Mouse (Mus musculus) cerebellum, adult 2 months (tissue): ENCODE data around the gene Ccnt1. TPM values are rescaled to one million over a fixed set of nuclear protein-coding genes. Genes with fewer than 3 reads are reported as not detected.
A peak's percentile ranks its signal among the peaks of the same experiment; 100 is the strongest.

Source experiments
- DNase-seq, 2 experiments: peaks; one replicate each; pipeline ENCODE4 v3.0.0; 2021
- H3K27ac ChIP-seq: fragments of 200-500 bp; 2 replicates; pipeline ENCODE4 v1.5.1; 2012; ENCODE audit warnings: low read length, control low read depth, inconsistent platforms; ENCODE audit not compliant: insufficient read depth
- H3K27me3 ChIP-seq: fragments of 200-500 bp; 2 replicates; pipeline ENCODE4 v1.6.1; 2012; ENCODE audit warnings: inconsistent platforms, mild to moderate bottlenecking, low read length, moderate library complexity; ENCODE audit not compliant: control insufficient read depth, insufficient read depth
- H3K4me1 ChIP-seq: fragments of 200-500 bp; 2 replicates; pipeline ENCODE4 v1.6.1; 2011; ENCODE audit warnings: low read length; ENCODE audit not compliant: control insufficient read depth, insufficient read depth
- H3K4me3 ChIP-seq: fragments of 200-500 bp; replicated peaks from 2 replicates; pipeline ENCODE3; 2011; ENCODE audit warnings: mild to moderate bottlenecking, low read depth, low read length, control low read depth; ENCODE audit not compliant: insufficient read depth
- CTCF ChIP-seq: fragments of 200-500 bp; IDR thresholded peaks from 2 replicates; pipeline ENCODE4 v1.5.1; 2011; ENCODE audit warnings: low read depth, mild to moderate bottlenecking, control low read depth, low read length, moderate library complexity, borderline replicate concordance; ENCODE audit not compliant: insufficient read depth
- POLR2A ChIP-seq: fragments of 200-500 bp; IDR thresholded peaks from 2 replicates; pipeline ENCODE4 v1.6.1; 2011; ENCODE audit warnings: low read length, control low read depth, borderline replicate concordance; ENCODE audit not compliant: insufficient read depth
- WGBS: fragments of 180-500 bp; shearing (Covaris S2); methylation state at CpG from one replicate; pipeline ENCODE4 v1.1.7; 2018; 5-methylcytosine and 5-hydroxymethylcytosine counted together
- polyA plus RNA-seq: library from polyadenylated mRNA; depleted of rRNA; stranded (reverse); fragments of >200 nt; gene quantifications from 2 replicates; pipeline ENCODE4 v1.2.3, GENCODE M21; 2012

Ccnt1 gene
- polyA plus RNA-seq, 1 experiment: 24.2 TPM

DNA sequence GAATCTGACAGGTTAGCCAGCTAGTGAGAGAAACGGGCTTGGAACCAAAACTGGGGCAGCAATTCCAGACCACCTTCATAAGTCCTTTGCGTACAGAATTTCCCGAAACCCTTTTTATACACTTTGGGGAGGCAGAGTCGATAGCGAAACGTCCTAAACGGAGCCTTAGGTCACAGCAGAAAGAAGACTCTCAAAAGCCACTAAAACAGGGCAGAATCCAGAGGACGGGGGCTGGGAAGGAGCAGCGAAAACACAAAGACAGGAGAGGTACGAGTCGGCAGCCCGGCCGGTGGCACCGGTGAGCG lies 3.8 kb downstream of the Ccnt1 start:
- WGBS: 1% methylated on average over 15 of the region's 15 CpGs
- H3K27me3 ChIP-seq: no peaks in the 10 kb centered on the region
- peak overlapping the region; percentile 92 for H3K27ac ChIP-seq
- DNase-seq: no peak
- no peak for TF ChIP-seq CTCF
- no peak for TF ChIP-seq POLR2A
- H3K4me3 ChIP-seq: peak overlapping the region; percentile 91
- peaks cover 7% of the 10 kb centered on the region; the same call in 1 of the 2 replicates for H3K4me1 ChIP-seq

DNA sequence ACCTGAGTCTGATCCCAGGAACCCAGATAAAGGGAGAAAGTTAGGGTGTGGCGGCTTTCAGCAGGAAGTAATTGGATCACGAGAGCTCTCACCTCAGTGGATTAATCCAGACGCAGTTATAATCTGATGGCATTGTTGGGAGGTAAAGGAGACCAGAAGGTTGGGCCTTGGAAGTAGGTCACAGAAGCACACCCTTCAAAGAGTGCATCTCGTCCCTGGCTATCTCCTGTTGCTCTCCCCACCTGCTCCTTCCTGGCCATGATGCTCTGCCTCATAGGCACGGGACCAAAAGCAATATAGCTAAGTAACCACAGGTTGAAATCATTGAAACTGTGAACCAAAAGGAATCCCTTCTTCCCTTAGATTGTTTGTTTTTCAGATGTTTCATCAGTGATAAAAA lies 13.5 kb downstream of the Ccnt1 start:
- H3K4me3 ChIP-seq: no peak overlapping the region
- TF ChIP-seq POLR2A (no peak), CTCF (no peak)
- 0 out of 2 replicates have a peak overlapping the region, but pooled peaks have one; percentile 69 for H3K27ac ChIP-seq
- H3K4me1 ChIP-seq: peaks cover 8% of the 10 kb centered on the region
- 13% methylated on average over 5 of the region's 5 CpGs for WGBS
- peak; percentile 31 to 69 for DNase-seq
- H3K27me3 ChIP-seq: no peaks in the 10 kb centered on the region

DNA sequence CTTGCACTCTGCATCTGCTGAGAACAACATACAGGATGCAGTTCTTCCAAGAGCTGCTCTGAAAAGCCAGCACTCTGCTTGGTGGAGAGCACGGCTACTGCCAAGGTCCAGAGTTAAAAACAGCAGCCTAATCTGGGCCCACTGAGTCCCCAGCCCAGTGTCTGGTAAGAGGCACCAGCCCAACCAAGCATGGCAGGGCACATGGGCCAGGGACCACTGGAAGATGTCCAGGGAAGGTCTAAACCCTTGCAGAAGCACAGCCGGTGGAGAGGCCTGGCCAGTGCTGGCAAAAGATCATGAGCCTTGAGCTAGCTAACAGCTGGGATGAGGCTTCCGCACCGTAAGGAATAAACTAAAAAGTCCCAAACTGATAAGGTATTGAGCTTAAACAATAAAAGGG lies 14.8 kb downstream of the Ccnt1 start:
- TF ChIP-seq POLR2A (no peak), CTCF (no peak)
- H3K4me3 ChIP-seq: no peak overlapping the region
- 31% methylated on average over 4 of the region's 4 CpGs for WGBS
- no peak for DNase-seq
- H3K4me1 ChIP-seq: peaks cover 5% of the 10 kb centered on the region
- H3K27ac ChIP-seq: no peak overlapping the region
- no peaks in the 10 kb centered on the region for H3K27me3 ChIP-seq

DNA sequence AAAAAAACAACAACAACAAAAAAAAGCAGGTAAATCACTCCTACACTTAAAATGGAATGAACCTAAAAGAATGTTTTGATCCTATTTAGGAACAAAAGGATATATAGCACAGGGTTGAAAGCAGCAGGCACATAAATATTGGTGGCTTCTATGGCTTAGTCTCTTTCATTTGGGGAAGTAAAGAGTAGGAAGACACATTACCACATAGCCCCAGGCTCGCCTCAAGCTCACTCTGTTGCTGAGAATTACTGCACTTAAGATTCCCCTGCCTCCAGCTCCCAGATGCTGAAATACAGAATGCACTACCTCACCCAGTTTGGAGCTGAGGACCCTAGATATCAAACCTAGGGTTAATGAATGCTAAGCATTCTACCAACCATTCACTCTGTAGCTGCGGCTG lies 18.0 kb downstream of the Ccnt1 start:
- TF ChIP-seq POLR2A (no peak), CTCF (no peak)
- 95% methylated on average over 2 of the region's 2 CpGs for WGBS
- H3K27me3 ChIP-seq: no peaks in the 10 kb centered on the region
- H3K4me1 ChIP-seq: peaks cover 5% of the 10 kb centered on the region
- H3K4me3 ChIP-seq: no peak overlapping the region
- H3K27ac ChIP-seq: no peak overlapping the region
- no peak for DNase-seq

DNA sequence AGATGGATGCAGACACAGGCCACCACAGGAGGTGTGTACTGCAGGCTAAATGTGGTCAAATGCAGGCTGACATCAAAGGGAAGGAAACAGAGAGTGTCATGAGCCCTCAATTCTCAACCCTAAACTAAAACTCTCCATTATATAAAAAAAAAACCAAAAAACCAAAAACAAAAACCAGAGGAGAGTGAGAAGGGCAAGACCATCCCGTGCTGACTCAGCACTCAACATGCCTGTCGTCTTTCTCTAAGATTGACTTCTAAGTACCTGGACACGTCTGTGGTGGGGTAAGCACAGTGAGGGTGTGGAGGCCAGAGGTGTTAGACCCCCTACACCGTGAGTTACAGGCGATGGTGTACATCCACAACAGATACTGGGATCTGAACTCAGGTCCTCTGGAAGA lies 23.9 kb downstream of the Ccnt1 start:
- TF ChIP-seq POLR2A (no peak), CTCF (no peak)
- Histone ChIP-seq H3K4me1 (peaks cover 6% of the 10 kb centered on the region; the same call in 1 of the 2 replicates), H3K4me3 (no peak overlapping the region), H3K27me3 (no peaks in the 10 kb centered on the region), H3K27ac (no peak overlapping the region)
- WGBS: 83% methylated on average over 5 of the region's 5 CpGs
- DNase-seq: no peak

DNA sequence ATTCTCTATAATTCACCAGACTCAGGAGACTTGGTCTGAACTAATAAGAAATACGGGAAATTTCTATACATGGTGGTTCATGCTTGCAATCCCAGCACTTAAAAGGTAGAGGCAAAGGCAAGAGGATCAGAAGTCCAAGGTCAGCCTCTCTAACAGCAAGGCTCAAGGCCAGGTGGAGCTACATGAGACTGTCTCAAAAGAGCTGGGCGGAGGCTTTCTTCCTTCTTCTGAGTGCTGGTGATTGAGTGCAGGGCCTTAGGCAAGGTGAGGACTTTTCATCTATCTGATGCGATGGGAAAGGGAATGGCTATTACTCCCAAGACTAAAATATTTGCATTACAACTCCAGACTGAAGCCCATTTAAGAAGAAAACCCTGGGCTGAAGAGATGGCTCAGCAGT lies 25.6 kb downstream of the Ccnt1 start:
- no peak for DNase-seq
- WGBS: 98% methylated on average over 3 of the region's 3 CpGs
- Histone ChIP-seq H3K27me3 (no peaks in the 10 kb centered on the region), H3K4me3 (no peak overlapping the region), H3K27ac (no peak overlapping the region), H3K4me1 (peaks cover 6% of the 10 kb centered on the region; the same call in 1 of the 2 replicates)
- TF ChIP-seq CTCF: no peak
- no peak for TF ChIP-seq POLR2A

DNA sequence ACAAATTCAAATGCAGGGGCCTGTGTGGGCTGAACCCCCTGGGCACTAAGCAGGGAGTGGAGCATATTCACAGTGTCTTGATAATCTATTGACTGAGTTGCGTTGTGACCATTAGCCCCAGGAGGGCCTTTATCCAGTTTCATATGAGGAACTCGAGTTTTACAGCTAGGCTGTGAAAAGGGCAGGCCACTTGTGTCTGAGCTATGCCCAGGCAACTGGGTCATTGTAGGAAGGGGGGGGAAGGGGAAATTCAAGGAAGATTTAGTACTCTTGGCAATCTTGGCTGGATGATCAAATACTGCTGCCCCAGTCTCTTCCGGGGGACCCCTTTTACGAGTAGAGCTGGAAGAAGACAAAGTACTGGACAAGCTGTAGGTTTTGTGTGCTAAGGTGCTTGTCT lies 27.4 kb downstream of the Ccnt1 start:
- 77% methylated on average over 4 of the region's 4 CpGs for WGBS
- TF ChIP-seq CTCF (no peak), POLR2A (no peak)
- no peak overlapping the region for H3K4me3 ChIP-seq
- DNase-seq: no peak
- peaks cover 6% of the 10 kb centered on the region; the same call in 1 of the 2 replicates for H3K4me1 ChIP-seq
- no peaks in the 10 kb centered on the region for H3K27me3 ChIP-seq
- H3K27ac ChIP-seq: no peak overlapping the region

DNA sequence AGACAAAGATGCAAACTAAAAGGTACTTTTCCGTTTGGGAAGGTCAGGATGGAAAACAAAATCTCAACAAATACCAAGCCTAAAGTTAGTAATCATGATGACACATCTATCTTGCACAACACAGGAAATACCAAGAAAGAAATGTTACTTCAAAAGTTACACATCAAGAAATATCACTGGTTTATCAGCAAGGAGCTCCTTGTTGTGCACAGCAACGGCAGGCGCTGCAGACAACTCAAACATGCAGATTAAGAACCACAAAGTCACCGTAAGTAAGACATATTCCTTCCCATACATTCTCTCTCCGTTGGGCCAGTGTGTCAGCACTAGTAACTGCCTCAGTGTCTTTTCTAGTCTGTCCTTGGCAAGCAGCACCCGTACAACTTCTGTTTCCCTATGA lies 29.7 kb downstream of the Ccnt1 start:
- Histone ChIP-seq H3K27me3 (no peaks in the 10 kb centered on the region), H3K27ac (no peak overlapping the region), H3K4me1 (no peaks in the 10 kb centered on the region; the same call in 1 of the 2 replicates), H3K4me3 (no peak overlapping the region)
- TF ChIP-seq CTCF (no peak), POLR2A (no peak)
- DNase-seq: no peak
- WGBS: 84% methylated on average over 6 of the region's 6 CpGs
